Mouse (Mus musculus): ENCODE results near the gene Tmem214. TPM values are rescaled to one million over a fixed set of nuclear protein-coding genes. Genes with fewer than 3 reads are reported as not detected.

The Tmem214 gene
- total RNA-seq, 4 experiments from 2014 or later: 26.5 to 32.4 (median 29.7) TPM

Other genes with a start within 250 kb of the Tmem214 start
- gene Slc35f6, start 220.1 kb upstream of the Tmem214 start, total RNA-seq (2022): 10 to 100 TPM; 10.2 to 14.4 (median 12.4) TPM
- gene Cenpa, start 201.2 kb upstream of the Tmem214 start, total RNA-seq (2022): 1 to 10 TPM; 1.5 to 2.2 (median 1.6) TPM
- gene Dpysl5, start 156.4 kb upstream of the Tmem214 start, total RNA-seq (2022): 1 to 10 TPM in 3 of 4 experiments, under 1 TPM in 1; 0.97 to 1.6 (median 1.4) TPM
- gene Mapre3, start 53.4 kb upstream of the Tmem214 start, total RNA-seq (2022): 100 to 1,000 TPM in 1 of 4 experiments, 10 to 100 TPM in 3; 88.7 to 101 (median 92.6) TPM
- gene Agbl5, start 20.7 kb downstream of the Tmem214 start, total RNA-seq (2022): 1 to 10 TPM; 2.7 to 5.6 (median 3.2) TPM
- 100 to 1,000 TPM in 2 of 4 experiments, 10 to 100 TPM in 2; 96.6 to 117 (median 105) TPM for gene Ost4, start 39.8 kb downstream of the Tmem214 start, total RNA-seq (2022)
- gene Emilin1, start 45.4 kb downstream of the Tmem214 start, total RNA-seq (2022): 1 to 10 TPM; 1.7 to 3.0 (median 2.8) TPM
- gene Khk, start 53.4 kb downstream of the Tmem214 start, total RNA-seq (2022): 10 to 100 TPM; 35.7 to 40.5 (median 38.2) TPM
- 1 to 10 TPM; 2.2 to 4.9 (median 3.3) TPM for gene Cgref1, start 77.6 kb downstream of the Tmem214 start, total RNA-seq (2022)
- 10 to 100 TPM; 70.1 to 75.2 (median 74.2) TPM for gene Preb, start 92.3 kb downstream of the Tmem214 start, total RNA-seq (2022)
- gene Tcf23, start 100.7 kb downstream of the Tmem214 start, total RNA-seq (2022): under 1 TPM; 0.07 to 0.24 (median 0.15) TPM
- gene Atraid, start 180.3 kb downstream of the Tmem214 start, total RNA-seq (2022): 10 to 100 TPM; 41.9 to 51.2 (median 47.9) TPM
- 1 to 10 TPM; 6.1 to 7.9 (median 6.7) TPM for gene Slc5a6, start 180.9 kb downstream of the Tmem214 start, total RNA-seq (2022)
- 10 to 100 TPM; 25.5 to 30.8 (median 27.9) TPM for gene Cad, start 186.8 kb downstream of the Tmem214 start, total RNA-seq (2022)
- not detected for gene Dnajc5g, start 238.3 kb downstream of the Tmem214 start, total RNA-seq (2022)
- gene Slc30a3, start 240.2 kb downstream of the Tmem214 start, total RNA-seq (2022): under 1 TPM in 2 of 4 experiments, not detected in 2; 0.18 to 0.24 TPM
- gene Trim54, start 248.7 kb downstream of the Tmem214 start, total RNA-seq (2022): 100 to 1,000 TPM; 420 to 527 (median 441) TPM

All from gastrocnemius, adult 8-10 months (tissue).